Mouse (Mus musculus) mouse trophoblast stem cell (cell line): Measurements from ENCODE around the gene Kif13a.

ENCODE experiments used
- in situ Hi-C, 2 experiments: fragments of 300-500 bp; cut with MseI, MboI; formaldehyde crosslinking; loops; 2 replicates in 1 of 2; 3 replicates in 1 of 2; pipeline ENCODE4 v1.15.1; 2025

The Kif13a gene

GRCm38 (mm10) chr13:46779831-46780230 is 149.8 kb downstream of the Kif13a start:
- in situ Hi-C loops: no loop called here

- in situ Hi-C loops: no loop called here
These were observed 152.2 kb downstream of the Kif13a start for GRCm38 (mm10) chr13:46777461-46777860.

GRCm38 (mm10) chr13:46776636-46777305 is 152.9 kb downstream of the Kif13a start:
- in situ Hi-C loops: no loop called here

- in situ Hi-C loops: no loop called here
These were observed 154.7 kb downstream of the Kif13a start for GRCm38 (mm10) chr13:46774998-46775397.

GRCm38 (mm10) chr13:46772581-46772980 is 157.1 kb downstream of the Kif13a start:
- in situ Hi-C loops: no loop called here

- in situ Hi-C loops: no loop called here
These were observed 164.3 kb downstream of the Kif13a start for GRCm38 (mm10) chr13:46765361-46765760.

- in situ Hi-C loops: no loop called here
These were observed 166.5 kb downstream of the Kif13a start for GRCm38 (mm10) chr13:46763210-46763609.

GRCm38 (mm10) chr13:46760921-46761320 is 168.7 kb downstream of the Kif13a start:
- in situ Hi-C loops: no loop called here

- in situ Hi-C loops: no loop called here
These were observed 170.3 kb downstream of the Kif13a start for GRCm38 (mm10) chr13:46759281-46759809.

- in situ Hi-C loops: no loop called here
These were observed 171.0 kb downstream of the Kif13a start for GRCm38 (mm10) chr13:46758627-46759026.

- in situ Hi-C loops: no loop called here
These were observed 171.7 kb downstream of the Kif13a start for GRCm38 (mm10) chr13:46757946-46758345.

GRCm38 (mm10) chr13:46753294-46753693 is 176.4 kb downstream of the Kif13a start:
- in situ Hi-C loops: no loop called here

- in situ Hi-C loops: no loop called here
These were observed 177.0 kb downstream of the Kif13a start for GRCm38 (mm10) chr13:46752566-46753229.

- in situ Hi-C loops: no loop called here
These were observed 181.4 kb downstream of the Kif13a start for GRCm38 (mm10) chr13:46748138-46748873.

- in situ Hi-C loops: no loop called here
These were observed 185.8 kb downstream of the Kif13a start for GRCm38 (mm10) chr13:46743821-46744220.

GRCm38 (mm10) chr13:46742367-46742766 is 187.3 kb downstream of the Kif13a start:
- in situ Hi-C loops: no loop called here

GRCm38 (mm10) chr13:46739426-46739825 is 190.2 kb downstream of the Kif13a start:
- in situ Hi-C loops: no loop called here

- in situ Hi-C loops: no loop called here
These were observed 192.2 kb downstream of the Kif13a start for GRCm38 (mm10) chr13:46737482-46737881.

GRCm38 (mm10) chr13:46736479-46736865 is 193.2 kb downstream of the Kif13a start:
- in situ Hi-C loops: no loop called here

- in situ Hi-C loops: no loop called here
These were observed 193.7 kb downstream of the Kif13a start for GRCm38 (mm10) chr13:46735808-46736478.

- in situ Hi-C loops: no loop called here
These were observed 194.4 kb downstream of the Kif13a start for GRCm38 (mm10) chr13:46735219-46735807.
